Mouse (Mus musculus) MEL (cell line): ENCODE measurements around the gene Msi2.

ENCODE experiments used
- ELF1 ChIP-seq: IDR thresholded peaks from 2 replicates; pipeline ENCODE4 v1.6.1; 2014; ENCODE audit warnings: low read depth, mild to moderate bottlenecking, inconsistent platforms, low read length, improper control_type of control experiment, moderate library complexity
- MEF2A ChIP-seq: IDR thresholded peaks from 2 replicates; pipeline ENCODE4 v1.6.1; 2014; ENCODE audit warnings: low read depth, mild to moderate bottlenecking, inconsistent platforms, low read length, improper control_type of control experiment; ENCODE audit not compliant: poor library complexity, insufficient replicate concordance, severe bottlenecking; ENCODE audit errors: extremely low read depth
- POLR2A ChIP-seq, 2 experiments: IDR thresholded peaks; 2 replicates each; pipeline ENCODE4 v1.6.1; 2011 to 2012; ENCODE audit warnings: low read length in 2 of 2, mild to moderate bottlenecking in 2 of 2, control low read depth in 1 of 2, improper control_type of control experiment in 1 of 2, low read depth in 1 of 2, moderate library complexity in 1 of 2; ENCODE audit not compliant: control insufficient read depth in 1 of 2, insufficient read depth in 1 of 2, poor library complexity in 1 of 2
- POLR2AphosphoS2 ChIP-seq: IDR thresholded peaks from 2 replicates; pipeline ENCODE4 v1.6.1; 2011; ENCODE audit warnings: low read length, improper control_type of control experiment
- TAL1 ChIP-seq: IDR thresholded peaks from 2 replicates; pipeline ENCODE4 v1.6.1; 2012; ENCODE audit warnings: mild to moderate bottlenecking, inconsistent platforms, low read length, moderate library complexity, mixed read lengths

- TF ChIP-seq POLR2A (IDR thresholded peaks at IDR 0.05; ENCODE audit: control insufficient read depth in 1 of 2, insufficient read depth in 1 of 2, low read depth in 1 of 2, low read length in 2 of 2, poor library complexity in 1 of 2) (no peak), ELF1 (no peak), TAL1 (no peak), MEF2A (no peak), POLR2AphosphoS2 (no peak)
These were observed 98.7 kb downstream of the Msi2 start for GRCm38 (mm10) chr11:88619468-88620157.
